Comparison of ENCODE assay signal across 8 mouse cellular contexts in the genomic region with DNA sequence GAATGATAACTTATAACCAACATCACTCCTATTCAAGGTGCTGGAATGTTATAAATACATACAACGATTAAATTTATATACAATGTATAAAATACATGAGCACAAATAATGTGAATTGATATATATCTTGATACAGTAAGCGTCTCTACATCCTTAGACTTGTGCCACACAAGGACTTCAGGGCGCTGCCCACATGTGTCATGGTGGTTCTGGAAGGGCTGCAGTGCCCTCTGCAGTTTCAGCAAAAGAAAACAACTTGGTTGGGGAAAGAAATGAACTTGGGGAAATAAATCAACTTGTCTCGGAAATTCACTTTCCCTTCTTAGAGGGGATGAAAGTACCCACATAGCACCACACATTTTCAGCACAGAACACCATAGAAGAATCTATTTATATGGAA. TPM values are rescaled to one million over a fixed set of nuclear protein-coding genes. Genes with fewer than 3 reads are reported as not detected.
DNase-seq lines count a peak whose midpoint lies in the region; ATAC-seq and TF ChIP-seq lines count a peak whose summit lies in the region.

No protein-coding gene starts in this region.

- no peak for TF ChIP-seq POLR2A in testis, adult 2 months (IDR thresholded peaks at IDR 0.05; ENCODE audit: control insufficient read depth, low read depth, low read length)

- intact Hi-C loops in gastrocnemius, adult 2 months (cut with DNase I), result no loop called here

- DNase-seq in gastrocnemius, adult 2 months, result no peak
- DNase-seq in gastrocnemius, adult 8-10 months (ENCODE audit: low spot score in 2 of 2), result no peak
- DNase-seq in testis, postnatal 14 days (ENCODE audit: low spot score), result no peak
- peak; percentile 63 for DNase-seq in embryo, embryonic 11 days
- DNase-seq in kidney, postnatal 14 days, result peak; percentile 27
- DNase-seq in mesoderm, embryonic 11.5 days (ENCODE audit: low read depth, low spot score), result peak; percentile 38

- ATAC-seq in erythroid progenitor cell, adult 5-6 weeks (replicated peaks; ENCODE audit: low FRiP score, poor library complexity, severe bottlenecking), result no peak

- no peaks in the 10 kb centered on the region for H3K36me3 ChIP-seq in testis, adult 2 months (ENCODE audit: control insufficient read depth, insufficient read depth, low read length)

- no peak overlapping the region for H3K27ac ChIP-seq in gastrocnemius, adult 2 months
- no peak overlapping the region for H3K27ac ChIP-seq in testis, adult 2 months (ENCODE audit: control insufficient read depth, insufficient read depth, low read depth, low read length)

- peak; percentile 53 for TF ChIP-seq CTCF in gastrocnemius, adult 2 months (IDR thresholded peaks at IDR 0.05)
- TF ChIP-seq CTCF in testis, adult 2 months (IDR thresholded peaks at IDR 0.05; ENCODE audit: control insufficient read depth, insufficient read depth, insufficient replicate concordance, low read depth, low read length), result peak; percentile 42; the same call in 1 of the 2 replicates

- no peak overlapping the region for H3K4me3 ChIP-seq in gastrocnemius, adult 2 months
- no peak overlapping the region for H3K4me3 ChIP-seq in testis, adult 2 months (ENCODE audit: control insufficient read depth, low read depth, low read length)

- H3K4me1 ChIP-seq in testis, adult 2 months (ENCODE audit: control insufficient read depth, insufficient read depth, low read length), result no peaks in the 10 kb centered on the region

- H3K27me3 ChIP-seq in testis, adult 2 months (ENCODE audit: control insufficient read depth, insufficient read depth, low read length), result no peaks in the 10 kb centered on the region

RNA-seq across cellular contexts. Expression of a gene that starts 5.7 kb away (rescaled TPM):
- under 1 TPM; 0.05 to 0.08 TPM for total RNA-seq in gastrocnemius, adult 2 months (2021)
- under 1 TPM; 0.02 to 0.24 (median 0.14) TPM for total RNA-seq in gastrocnemius, adult 8-10 months (2022)
- 11.1 and 13.2 TPM in 2 replicates for polyA plus RNA-seq in testis, adult 2 months (2012; rRNA removed)
- total RNA-seq in erythroid progenitor cell, adult 5-6 weeks (2015; ENCODE audit: low replicate concordance), result 289 and 319 TPM in 2 replicates
- total RNA-seq in erythroid progenitor cell, adult 5-6 weeks (2017; ENCODE audit: low replicate concordance), result 412 and 434 TPM in 2 replicates

Comparison
In these comparisons a context has a peak if more than half of its experiments do, and no peak if none do; other contexts are left out.
1. DNase-seq: peak in embryo, embryonic 11 days (single experiment), kidney, postnatal 14 days (single experiment) and mesoderm, embryonic 11.5 days (single experiment); none in gastrocnemius, adult 2 months (single experiment), gastrocnemius, adult 8-10 months (0 of 2) and testis, postnatal 14 days (single experiment).
2. RNA of a gene that starts 5.7 kb away (total RNA-seq): 289 to 434 TPM in erythroid progenitor cell, adult 5-6 weeks; 0.02 to 0.24 TPM in gastrocnemius, adult 8-10 months and 0.05 to 0.08 TPM in gastrocnemius, adult 2 months; every median in the first group is over 100 times any median in the second.